Mouse (Mus musculus) embryonic facial prominence, embryonic 14.5 days (tissue): Measurements from ENCODE around the gene Vmn2r-ps159. TPM values are rescaled to one million over a fixed set of nuclear protein-coding genes. Genes with fewer than 3 reads are reported as not detected.
"Not testable (repeated sequence)": the region's sequence is repeated elsewhere in the genome, so short reads cannot be mapped to it uniquely, and the experiment has no call there.

ENCODE experiments used
- ATAC-seq: fragments of 200-750 bp; cut with Nextera tagmentation; 2 replicates; pipeline ENCODE4 v1.8.0; 2017; ENCODE audit warnings: low read depth, moderate number of reproducible peaks, moderate TSS enrichment
- DNase-seq: peaks from one replicate; pipeline ENCODE4 v3.0.0-alpha.2; 2015; ENCODE audit warnings: low spot score
- H3K27ac ChIP-seq: fragments of 300-500 bp; sonication (generic); replicated peaks from 2 replicates; pipeline ENCODE4 v1.5.1; 2014; ENCODE audit warnings: low read depth, mild to moderate bottlenecking, low read length, moderate library complexity
- H3K27me3 ChIP-seq: fragments of 300-500 bp; sonication (generic); replicated peaks from 2 replicates; pipeline ENCODE4 v1.6.1; 2014; ENCODE audit warnings: low read length; ENCODE audit not compliant: control insufficient read depth, insufficient read depth
- H3K36me3 ChIP-seq: fragments of 300-500 bp; sonication (generic); 2 replicates; pipeline ENCODE4 v1.6.1; 2014; ENCODE audit warnings: low read length, mixed read lengths; ENCODE audit not compliant: control insufficient read depth, insufficient read depth
- H3K4me1 ChIP-seq: fragments of 300-500 bp; sonication (generic); 2 replicates; pipeline ENCODE4 v1.6.1; 2014; ENCODE audit warnings: antibody characterized with exemption, low read length; ENCODE audit not compliant: control insufficient read depth, insufficient read depth
- H3K4me2 ChIP-seq: fragments of 300-500 bp; sonication (generic); 2 replicates; pipeline ENCODE4 v1.6.1; 2014; ENCODE audit warnings: low read depth, mild to moderate bottlenecking, low read length, moderate library complexity, mixed read lengths
- H3K4me3 ChIP-seq: fragments of 300-500 bp; sonication (generic); 2 replicates; pipeline ENCODE4 v1.5.1; 2014; ENCODE audit warnings: low read depth, mild to moderate bottlenecking, low read length
- H3K9ac ChIP-seq: fragments of 300-500 bp; sonication (generic); 2 replicates; pipeline ENCODE4 v1.6.1; 2014; ENCODE audit warnings: low read depth, mild to moderate bottlenecking, low read length, moderate library complexity, mixed read lengths
- H3K9me3 ChIP-seq: fragments of 300-500 bp; sonication (generic); 2 replicates; pipeline ENCODE4 v1.6.1; 2016; ENCODE audit warnings: low read length; ENCODE audit not compliant: control insufficient read depth
- WGBS: fragments of 180-500 bp; shearing (Covaris S2); extraction: QIAGEN DNeasy Blood & Tissue Kit; methylation state at CpG from one replicate; pipeline ENCODE4 v1.1.7; 2014; 5-methylcytosine and 5-hydroxymethylcytosine counted together
- polyA plus RNA-seq: library from polyadenylated mRNA; unstranded; fragments of >200 nt; fragmentation: Nextera tagmentation; extraction: Ambion mirVana; gene quantifications from 2 replicates; pipeline ENCODE4 v1.2.1, GENCODE M21; 2014

Gene Vmn2r-ps159
- not detected in 2 replicates for polyA plus RNA-seq

DNA sequence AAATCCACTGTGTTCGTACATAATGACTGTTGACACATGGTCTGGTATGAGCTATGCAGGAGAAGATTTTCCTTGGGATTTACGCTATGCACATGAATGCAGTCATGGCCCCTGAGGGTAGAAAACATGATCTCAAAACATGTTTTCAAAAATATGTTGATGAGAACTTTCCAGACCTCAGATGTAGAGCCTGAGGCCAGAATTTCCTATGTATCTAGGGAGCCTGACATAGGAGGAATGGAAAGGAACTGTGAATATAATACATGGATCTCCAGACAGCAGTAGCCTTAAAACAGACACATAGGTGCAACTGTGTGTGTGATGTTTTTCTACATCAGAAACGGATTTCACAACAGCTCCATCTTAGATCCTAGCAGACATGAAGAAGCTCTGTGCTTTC lies at the start of gene Vmn2r-ps159:
Vmn2r-ps159 (plus strand) TSS at position 301 of the 400 bp plus-strand sequence.
- H3K9ac ChIP-seq, H3K9me3 ChIP-seq, H3K27ac ChIP-seq, ATAC-seq, H3K4me2 ChIP-seq, H3K27me3 ChIP-seq, H3K4me3 ChIP-seq, H3K36me3 ChIP-seq, DNase-seq, H3K4me1 ChIP-seq: not testable (repeated sequence)
- WGBS = 57% methylated on average over 3 of the region's 3 CpGs

DNA sequence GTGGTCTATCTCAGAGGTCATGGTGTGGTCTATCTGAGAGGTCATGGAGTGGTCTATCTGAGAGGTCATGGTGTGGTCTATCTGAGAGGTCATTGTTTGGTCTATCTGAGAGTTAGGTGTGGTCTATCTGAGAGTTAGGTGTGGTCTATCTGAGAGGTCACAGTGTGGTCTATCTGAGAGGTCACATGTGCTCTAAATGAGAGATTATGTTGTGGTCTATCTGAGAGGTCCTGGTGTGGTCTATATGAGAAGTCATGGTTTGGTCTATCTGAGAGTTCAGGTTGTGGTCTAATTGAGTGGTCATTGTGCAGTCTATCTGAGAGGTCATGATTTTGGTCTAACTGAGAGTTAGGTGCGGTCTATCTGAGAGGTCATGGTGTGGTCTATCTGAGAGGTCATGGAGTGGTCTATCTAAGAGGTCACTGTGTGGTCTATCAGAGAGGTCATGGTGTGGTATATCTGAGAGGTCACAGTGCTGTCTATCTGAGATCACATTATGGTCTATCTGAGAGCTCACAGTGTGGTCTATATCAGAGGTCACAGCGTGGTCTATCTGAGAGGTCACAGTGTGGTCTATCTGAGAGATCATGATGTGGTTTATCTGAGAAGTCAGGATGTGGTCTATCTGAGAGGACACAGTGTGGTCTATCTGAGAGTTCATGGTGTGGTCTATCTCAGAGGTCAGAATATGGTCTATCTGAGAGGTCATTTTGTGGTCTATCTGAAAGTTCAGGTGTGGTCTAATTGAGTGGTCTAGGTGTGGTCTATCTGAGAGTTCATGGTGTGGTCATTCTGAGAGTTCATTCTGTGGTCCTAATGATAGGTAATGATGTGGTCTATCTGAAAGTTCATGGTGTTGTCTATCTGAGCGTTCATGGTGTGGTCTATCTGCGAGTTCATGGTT lies 10.9 kb downstream of the Vmn2r-ps159 start:
- peak; percentile 58 for ATAC-seq
- peaks cover 22% of the 10 kb centered on the region; the same call in 1 of the 2 replicates for H3K9me3 ChIP-seq

DNA sequence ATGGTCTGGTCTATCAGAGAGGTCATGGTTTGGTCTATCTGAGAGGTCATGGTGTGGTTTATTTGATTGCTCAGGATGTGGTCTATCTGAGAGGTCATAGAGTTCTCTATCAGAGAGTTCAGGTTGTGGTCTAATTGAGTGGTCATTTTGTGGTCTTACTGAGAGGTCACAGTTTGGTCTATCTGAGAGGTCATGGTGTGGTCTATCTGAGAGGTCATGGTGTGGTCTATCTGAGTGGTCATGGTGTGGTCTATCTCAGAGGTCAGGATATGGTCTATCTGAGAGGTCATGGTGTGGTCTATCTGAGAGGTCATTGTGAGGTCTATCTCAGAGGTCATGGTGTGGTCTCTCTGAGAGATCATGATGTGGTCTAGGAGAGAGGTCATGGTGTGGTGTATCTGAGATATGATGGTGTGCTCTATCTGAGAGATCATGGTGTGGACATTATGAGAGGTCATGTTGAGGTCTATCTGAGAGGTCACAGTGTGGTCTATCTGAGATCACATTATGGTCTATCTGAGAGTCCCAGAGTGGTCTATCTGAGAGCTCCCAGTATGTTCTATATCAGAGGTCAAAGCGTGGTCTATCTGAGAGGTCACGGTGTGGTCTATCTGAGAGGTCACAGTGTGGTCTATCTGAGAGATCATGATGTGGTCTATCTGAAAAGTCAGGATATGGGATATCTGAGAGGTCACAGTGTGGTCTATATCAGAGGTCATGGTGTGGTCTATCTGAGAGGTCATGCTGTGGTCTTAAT lies 11.8 kb downstream of the Vmn2r-ps159 start:
- Histone ChIP-seq H3K36me3 (no peaks in the 10 kb centered on the region), H3K9me3 (peaks cover 22% of the 10 kb centered on the region; the same call in 1 of the 2 replicates), H3K4me2 (no peak overlapping the region), H3K9ac (no peak overlapping the region), H3K4me3 (no peak overlapping the region), H3K27ac (no peak overlapping the region), H3K27me3 (no peaks in the 10 kb centered on the region), H3K4me1 (no peaks in the 10 kb centered on the region)
- 84% methylated on average over 2 of the region's 2 CpGs for WGBS
- ATAC-seq = peak; percentile 67
- peak; percentile 56 for DNase-seq

More for the DNA sequence above, 10.9 kb downstream of the Vmn2r-ps159 start:
- not testable (repeated sequence) for H3K4me3 ChIP-seq, H3K9ac ChIP-seq, DNase-seq, H3K36me3 ChIP-seq, H3K4me2 ChIP-seq, H3K27ac ChIP-seq, H3K4me1 ChIP-seq, H3K27me3 ChIP-seq
- WGBS = 83% methylated on average over 4 of the region's 4 CpGs

DNA sequence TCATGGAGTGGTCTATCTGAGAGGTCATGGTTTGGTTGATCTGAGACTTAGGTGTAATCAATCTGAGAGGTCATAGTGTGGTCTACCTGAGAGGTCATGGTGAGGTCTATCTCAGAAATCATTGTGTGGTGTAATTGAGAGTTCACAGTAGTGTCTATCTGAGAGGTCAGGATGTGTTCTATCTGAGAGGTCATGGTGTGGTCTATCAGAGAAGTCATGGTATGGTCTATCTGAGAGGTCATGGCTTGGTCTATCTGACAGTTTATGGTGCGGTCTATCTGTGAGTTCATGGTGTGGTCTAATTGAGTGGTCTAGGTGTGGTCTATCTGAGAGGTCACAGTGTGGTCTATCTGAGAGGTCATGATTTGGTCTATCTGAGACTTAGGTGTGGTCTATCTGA lies 12.4 kb downstream of the Vmn2r-ps159 start:
- ATAC-seq = peak; percentile 33

DNA sequence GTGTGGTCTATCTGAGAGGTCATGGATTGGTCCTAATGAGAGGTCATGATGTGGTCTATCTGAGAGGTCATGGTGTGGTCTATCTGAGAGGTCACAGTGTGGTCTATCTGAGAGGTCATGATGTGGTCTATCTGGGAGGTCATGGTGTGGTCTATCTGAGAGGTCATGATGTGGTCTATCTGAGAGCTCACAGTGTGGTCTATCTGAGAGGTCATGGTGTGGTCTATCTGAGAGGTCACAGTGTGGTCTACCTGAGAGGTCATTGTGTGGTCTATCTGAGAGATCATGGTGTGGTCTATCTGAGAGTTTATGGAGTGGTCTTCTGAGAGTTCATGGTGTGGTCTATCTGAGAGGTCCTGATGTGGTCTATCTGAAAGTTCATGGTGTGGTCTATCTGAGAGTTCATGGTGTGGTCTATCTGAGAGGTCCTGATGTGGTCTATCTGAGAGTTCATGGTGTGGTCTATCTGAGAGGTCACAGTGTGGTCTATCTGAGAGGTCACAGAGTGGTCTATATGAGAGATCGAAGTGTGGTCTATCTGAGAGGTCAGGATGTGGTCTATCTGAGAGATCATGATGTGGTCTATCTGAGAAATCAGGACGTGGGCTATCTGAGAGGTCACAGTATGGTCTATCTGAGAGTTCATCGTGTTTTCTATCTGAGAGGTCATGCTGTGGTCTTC lies 26.0 kb downstream of the Vmn2r-ps159 start:
- 62% methylated on average over 3 of the region's 3 CpGs for WGBS
- H3K27ac ChIP-seq, H3K9ac ChIP-seq, DNase-seq, H3K4me3 ChIP-seq, H3K36me3 ChIP-seq, H3K9me3 ChIP-seq, H3K4me1 ChIP-seq, H3K27me3 ChIP-seq, ATAC-seq, H3K4me2 ChIP-seq: not testable (repeated sequence)

More for the DNA sequence above, 12.4 kb downstream of the Vmn2r-ps159 start:
- Histone ChIP-seq H3K4me3 (no peak overlapping the region), H3K4me2 (no peak overlapping the region), H3K9me3 (peaks cover 22% of the 10 kb centered on the region; the same call in 1 of the 2 replicates), H3K27me3 (no peaks in the 10 kb centered on the region), H3K36me3 (no peaks in the 10 kb centered on the region), H3K4me1 (no peaks in the 10 kb centered on the region), H3K9ac (no peak overlapping the region), H3K27ac (no peak overlapping the region)
- WGBS = 94% methylated on average over 1 of the region's 1 CpGs
- DNase-seq = no peak

Other genes starting within 250 kb of the Vmn2r-ps159 start
- 26.6 and 30.9 TPM in 2 replicates for gene 9430015G10Rik, start 221.1 kb upstream of the Vmn2r-ps159 start, polyA plus RNA-seq
- 0.31 and 0.45 TPM in 2 replicates for gene Rnf223, start 200.6 kb upstream of the Vmn2r-ps159 start, polyA plus RNA-seq
- 68.4 and 79.1 TPM in 2 replicates for gene Agrn, start 133.6 kb upstream of the Vmn2r-ps159 start, polyA plus RNA-seq
- gene Isg15, start 130.3 kb upstream of the Vmn2r-ps159 start, polyA plus RNA-seq = 0.67 and 1.2 TPM in 2 replicates
- gene AW011738, start 127.8 kb upstream of the Vmn2r-ps159 start, polyA plus RNA-seq = 0.74 and 0.79 TPM in 2 replicates
- gene Perm1, start 115.2 kb upstream of the Vmn2r-ps159 start, polyA plus RNA-seq = 1.5 and 2.2 TPM in 2 replicates
- gene Plekhn1, start 96.2 kb upstream of the Vmn2r-ps159 start, polyA plus RNA-seq = 23.9 and 25.8 TPM in 2 replicates
- gene Noc2l, start 95.1 kb upstream of the Vmn2r-ps159 start, polyA plus RNA-seq = 56.5 and 59.5 TPM in 2 replicates
- gene Samd11, start 75.4 kb upstream of the Vmn2r-ps159 start, polyA plus RNA-seq = 0.35 and 0.56 TPM in 2 replicates